Mouse (Mus musculus) urinary bladder, postnatal 36 days (tissue): ENCODE measurements at regions not wholly inside any gene's neighbourhood (a gene's known extent, or its start where the extent isn't known, plus 50 kb on each side); places are given as distances from the start of the nearest gene placed in this dataset.

Experiments used
- DNase-seq, 2 experiments: peaks; one replicate each; pipeline ENCODE4 v3.0.0; 2022; ENCODE audit warnings: low spot score in 2 of 2, mixed read lengths in 1 of 2

- DNase-seq = no peak
These were observed 56.5 kb upstream of the Tgfbr2 start for GRCm38 (mm10) chr9:116231351-116232311.

GRCm38 (mm10) chr9:116230346-116230745 is 55.2 kb upstream of the Tgfbr2 start:
- DNase-seq = no peak

- no peak for DNase-seq
These were observed 53.3 kb upstream of the Tgfbr2 start for GRCm38 (mm10) chr9:116228443-116228842.

- DNase-seq = no peak
These were observed 52.6 kb upstream of the Tgfbr2 start for GRCm38 (mm10) chr9:116227738-116228137.
